Mouse (Mus musculus) lung, postnatal 0 days (tissue): Measurements from ENCODE around the gene Prrc2a. TPM values are rescaled to one million over a fixed set of nuclear protein-coding genes. Genes with fewer than 3 reads are reported as not detected.
"Not testable (repeated sequence)": the region's sequence is repeated elsewhere in the genome, so short reads cannot be mapped to it uniquely, and the experiment has no call there.

Source experiments
- ATAC-seq: fragments of 200-750 bp; cut with Nextera tagmentation; 2 replicates; pipeline ENCODE4 v1.8.0; 2017; ENCODE audit warnings: moderate library complexity
- DNase-seq: peaks from one replicate; pipeline ENCODE4 v3.0.0-alpha.2; 2016; ENCODE audit warnings: low spot score
- H3K27ac ChIP-seq: fragments of 300-500 bp; sonication (generic); 2 replicates; pipeline ENCODE4 v1.5.1; 2014; ENCODE audit warnings: antibody characterized with exemption, mild to moderate bottlenecking, low read length, mixed read lengths
- H3K27me3 ChIP-seq: fragments of 300-500 bp; sonication (generic); replicated peaks from 2 replicates; pipeline ENCODE4 v1.6.1; 2014; ENCODE audit warnings: low read length, mixed read lengths; ENCODE audit not compliant: insufficient read depth
- H3K36me3 ChIP-seq: fragments of 300-500 bp; sonication (generic); 2 replicates; pipeline ENCODE4 v1.6.1; 2014; ENCODE audit warnings: low read length, mixed read lengths; ENCODE audit not compliant: insufficient read depth
- H3K4me1 ChIP-seq: fragments of 300-500 bp; sonication (generic); 2 replicates; pipeline ENCODE4 v1.6.1; 2014; ENCODE audit warnings: antibody characterized with exemption, low read depth, low read length, mixed read lengths; ENCODE audit not compliant: insufficient read depth
- H3K4me2 ChIP-seq: fragments of 300-500 bp; sonication (generic); replicated peaks from 2 replicates; pipeline ENCODE4 v1.6.1; 2014; ENCODE audit warnings: low read depth, mild to moderate bottlenecking, low read length, moderate library complexity, mixed read lengths
- H3K4me3 ChIP-seq: fragments of 300-500 bp; sonication (generic); 2 replicates; pipeline ENCODE4 v1.5.1; 2014; ENCODE audit warnings: low read depth, low read length
- H3K9ac ChIP-seq: fragments of 300-500 bp; sonication (generic); replicated peaks from 2 replicates; pipeline ENCODE4 v1.6.1; 2014; ENCODE audit warnings: low read depth, mild to moderate bottlenecking
- H3K9me3 ChIP-seq: fragments of 300-500 bp; sonication (generic); 2 replicates; pipeline ENCODE4 v1.6.1; 2016; ENCODE audit warnings: low read length, mixed read lengths
- CTCF ChIP-seq: IDR thresholded peaks from 2 replicates; pipeline ENCODE4 v1.5.1; 2016; ENCODE audit warnings: antibody characterized with exemption, mild to moderate bottlenecking
- EP300 ChIP-seq: IDR thresholded peaks from 2 replicates; pipeline ENCODE4 v1.6.1; 2016; ENCODE audit warnings: antibody characterized with exemption, mild to moderate bottlenecking, control low read depth
- whole genome bisulfite sequencing: fragments of 180-500 bp; shearing (Covaris S2); extraction: QIAGEN DNeasy Blood & Tissue Kit; methylation state at CpG from one replicate; pipeline ENCODE4 v1.1.7; 2014; 5-methylcytosine and 5-hydroxymethylcytosine counted together
- polyA plus RNA-seq: library from polyadenylated mRNA; unstranded; fragments of >200 nt; fragmentation: Nextera tagmentation; extraction: Ambion mirVana; gene quantifications from 2 replicates; pipeline ENCODE4 v1.2.1, GENCODE M21; 2015

Gene Prrc2a
- polyA plus RNA-seq, 1 experiment from 2014 or later = 74.1 TPM

- TF ChIP-seq CTCF = no peak
- TF ChIP-seq EP300 = no peak
- ATAC-seq (no peak), DNase-seq (peak; percentile 24)
- H3K4me2 ChIP-seq = peak overlapping the region; percentile 81
- H3K4me1 ChIP-seq = peaks cover 15% of the 10 kb centered on the region
- H3K27me3 ChIP-seq = no peaks in the 10 kb centered on the region
- peak overlapping the region; percentile 92; the same call in 1 of the 2 replicates for H3K27ac ChIP-seq
- peak overlapping the region; percentile 68 for H3K9ac ChIP-seq
- peak overlapping the region; percentile 62 for H3K4me3 ChIP-seq
- H3K36me3 ChIP-seq = no peaks in the 10 kb centered on the region
- H3K9me3 ChIP-seq = no peaks in the 10 kb centered on the region
- 52% methylated on average over 13 of the region's 13 CpGs for whole genome bisulfite sequencing
These were observed 37.7 kb downstream of the Prrc2a start for GRCm38 (mm10) chr17:35127017-35127416.

DNA sequence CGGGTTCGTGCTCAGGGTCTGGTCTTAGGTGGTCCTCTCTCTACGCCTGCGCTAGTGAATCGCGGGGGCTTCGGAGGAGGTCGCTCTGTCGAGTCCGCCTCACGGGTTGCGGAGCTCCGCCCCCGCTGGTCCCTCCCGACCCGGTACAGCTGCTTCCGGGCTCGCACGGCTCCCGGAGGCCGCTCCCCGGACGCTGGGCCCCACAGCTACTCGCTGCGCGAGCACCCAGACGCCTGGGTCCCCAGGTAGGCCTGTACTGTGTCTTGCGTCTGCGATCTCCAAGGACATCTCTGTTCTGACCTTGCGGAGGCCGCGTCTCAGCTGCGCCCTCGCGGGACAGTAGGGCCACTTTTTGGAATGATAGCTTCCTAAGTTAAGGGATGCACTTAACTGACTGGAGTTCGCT lies 38.5 kb downstream of the Prrc2a start, which contains the start of gene D17H6S53E:
Gene D17H6S53E, plus strand, starts transcription at position 168 of the 406 bp plus-strand sequence.
- H3K9me3 ChIP-seq = no peaks in the 10 kb centered on the region
- ATAC-seq (peak; percentile 55), DNase-seq (peak; percentile 82)
- peaks cover 15% of the 10 kb centered on the region for H3K4me1 ChIP-seq
- H3K27me3 ChIP-seq = no peaks in the 10 kb centered on the region
- WGBS = under 1% methylated on average over 36 of the region's 36 CpGs
- no peaks in the 10 kb centered on the region for H3K36me3 ChIP-seq
- H3K4me2 ChIP-seq = peak within 1 kb of the TSS; percentile 81
- TF ChIP-seq CTCF (peak; percentile 36; the same call in 1 of the 2 replicates), EP300 (no peak)
- peak within 1 kb of the TSS; percentile 68 for H3K9ac ChIP-seq
- H3K4me3 ChIP-seq = peak within 1 kb of the TSS; percentile 62
- peak within 1 kb of the TSS; percentile 92 for H3K27ac ChIP-seq

GRCm38 (mm10) chr17:35125578-35125977 lies 39.1 kb downstream of the Prrc2a start:
- H3K4me2 ChIP-seq = peak overlapping the region; percentile 81
- peaks cover 15% of the 10 kb centered on the region for H3K4me1 ChIP-seq
- WGBS = 15% methylated on average over 6 of the region's 6 CpGs
- no peaks in the 10 kb centered on the region for H3K27me3 ChIP-seq
- no peaks in the 10 kb centered on the region for H3K9me3 ChIP-seq
- peak overlapping the region; percentile 92 for H3K27ac ChIP-seq
- TF ChIP-seq EP300 (no peak), CTCF (no peak)
- DNase-seq (peak; percentile 53), ATAC-seq (no peak)
- no peaks in the 10 kb centered on the region for H3K36me3 ChIP-seq
- peak overlapping the region; percentile 68 for H3K9ac ChIP-seq
- H3K4me3 ChIP-seq = peak overlapping the region; percentile 62

DNA sequence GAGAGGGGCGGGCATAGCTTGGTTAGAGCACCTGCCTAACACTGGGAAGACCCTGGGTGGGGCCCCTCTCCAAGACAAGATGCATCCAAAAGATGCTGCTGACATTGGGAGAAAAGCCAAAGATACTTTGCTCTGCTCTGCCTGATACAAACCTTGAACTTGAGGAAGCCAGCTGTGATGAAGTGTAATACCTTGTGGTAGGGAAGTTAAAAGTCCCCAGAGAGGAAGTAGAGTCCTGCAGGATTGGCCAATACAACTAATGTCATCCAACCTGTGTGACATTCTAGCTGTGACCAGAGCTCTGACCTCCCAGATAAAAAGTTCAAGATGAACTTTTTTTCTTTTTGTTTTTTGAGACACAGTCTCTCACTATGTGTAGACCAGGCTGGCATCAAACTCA lies 39.6 kb downstream of the Prrc2a start:
- Histone ChIP-seq H3K27me3 (no peaks in the 10 kb centered on the region), H3K9ac (no peak overlapping the region), H3K36me3 (no peaks in the 10 kb centered on the region), H3K4me3 (no peak overlapping the region), H3K9me3 (no peaks in the 10 kb centered on the region), H3K4me1 (peaks cover 17% of the 10 kb centered on the region), H3K4me2 (0 out of 2 replicates have a peak overlapping the region, but pooled peaks have one; percentile 81), H3K27ac (0 out of 2 replicates have a peak overlapping the region, but pooled peaks have one; percentile 92)
- TF ChIP-seq CTCF (no peak), EP300 (no peak)
- 100% methylated on average over 1 of the region's 1 CpGs for WGBS
- ATAC-seq (no peak), DNase-seq (peak; percentile 26)

GRCm38 (mm10) chr17:35124261-35124896 lies 40.3 kb downstream of the Prrc2a start:
- peaks cover 18% of the 10 kb centered on the region for H3K4me1 ChIP-seq
- DNase-seq = not testable (repeated sequence)

GRCm38 (mm10) chr17:35123287-35123686 lies 41.4 kb downstream of the Prrc2a start:
- H3K4me3 ChIP-seq, H3K36me3 ChIP-seq, H3K27me3 ChIP-seq, DNase-seq, H3K9ac ChIP-seq, H3K9me3 ChIP-seq, H3K27ac ChIP-seq, ATAC-seq, H3K4me2 ChIP-seq: not testable (repeated sequence)
- H3K4me1 ChIP-seq = peaks cover 18% of the 10 kb centered on the region
- 93% methylated on average over 9 of the region's 9 CpGs for WGBS

More at GRCm38 (mm10) chr17:35124261-35124896, 40.3 kb downstream of the Prrc2a start:
- not testable (repeated sequence) for ATAC-seq, H3K27me3 ChIP-seq, H3K4me3 ChIP-seq, H3K36me3 ChIP-seq, H3K27ac ChIP-seq, H3K9ac ChIP-seq, H3K9me3 ChIP-seq, H3K4me2 ChIP-seq
- WGBS = 91% methylated on average over 12 of the region's 12 CpGs
